Mouse (Mus musculus) lung, adult 2 months (tissue): ENCODE data around the gene Pla2g4d.

Experiments
- CTCF ChIP-seq: fragments of 200-500 bp; IDR thresholded peaks from 2 replicates; pipeline ENCODE4 v1.5.1; 2011; ENCODE audit warnings: mild to moderate bottlenecking, low read length, control low read depth; ENCODE audit not compliant: insufficient read depth
- POLR2A ChIP-seq: fragments of 200-500 bp; IDR thresholded peaks from 2 replicates; pipeline ENCODE4 v1.6.1; 2011; ENCODE audit warnings: low read depth, mild to moderate bottlenecking, control low read depth, low read length, borderline replicate concordance; ENCODE audit errors: extremely low read depth

DNA sequence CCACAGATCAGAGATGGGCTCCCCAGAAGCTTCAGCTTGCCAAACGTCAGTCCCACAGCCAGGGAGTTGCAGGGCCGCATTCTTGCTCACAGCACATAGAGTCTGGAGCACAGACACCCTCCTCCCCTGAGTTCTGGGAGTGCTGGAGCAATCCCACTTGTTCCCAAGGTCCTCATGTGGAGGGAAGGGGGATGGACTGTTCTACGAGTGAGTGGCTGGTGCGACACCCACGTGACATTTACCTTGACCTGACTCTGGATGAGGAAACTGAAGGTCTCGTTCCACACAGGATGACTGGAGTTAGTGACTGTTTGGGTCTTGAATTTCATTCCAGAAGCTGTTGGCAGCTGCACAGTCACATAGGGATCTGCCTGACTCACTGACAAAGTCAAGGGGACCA, 5.4 kb downstream of the Pla2g4d start:
- TF ChIP-seq CTCF (no peak), POLR2A (no peak)
